Mouse (Mus musculus) E14TG2a.4 (cell line): Measurements from ENCODE around the gene Zdhhc18.

Experiments used
- CTCF ChIP-seq: conservative IDR thresholded peaks from 2 replicates; pipeline ENCODE4 v1.5.1; 2014; ENCODE audit warnings: low read length
- NANOG ChIP-seq: IDR thresholded peaks from 2 replicates; pipeline ENCODE4 v1.6.1; 2014; ENCODE audit warnings: borderline replicate concordance, low read length, mixed read lengths

- no peak for TF ChIP-seq CTCF
- TF ChIP-seq NANOG: no peak
Observed at GRCm38 (mm10) chr4:133627039-133627438, 22.9 kb downstream of the Zdhhc18 start.
